Mouse (Mus musculus) adrenal gland, postnatal 10 days (tissue): ENCODE results near the gene Ebi3. TPM values are rescaled to one million over a fixed set of nuclear protein-coding genes. Genes with fewer than 3 reads are reported as not detected.

Experiments used
- DNase-seq: peaks from one replicate; pipeline ENCODE4 v3.0.0; 2021; ENCODE audit warnings: mixed read lengths
- total RNA-seq, 2 experiments: library from RNA; stranded (reverse); gene quantifications; 2 replicates each; pipeline ENCODE4 v1.2.3; 2021

Ebi3 gene
- total RNA-seq, 2 experiments from 2014 or later = 1.5 to 1.8 TPM

DNA sequence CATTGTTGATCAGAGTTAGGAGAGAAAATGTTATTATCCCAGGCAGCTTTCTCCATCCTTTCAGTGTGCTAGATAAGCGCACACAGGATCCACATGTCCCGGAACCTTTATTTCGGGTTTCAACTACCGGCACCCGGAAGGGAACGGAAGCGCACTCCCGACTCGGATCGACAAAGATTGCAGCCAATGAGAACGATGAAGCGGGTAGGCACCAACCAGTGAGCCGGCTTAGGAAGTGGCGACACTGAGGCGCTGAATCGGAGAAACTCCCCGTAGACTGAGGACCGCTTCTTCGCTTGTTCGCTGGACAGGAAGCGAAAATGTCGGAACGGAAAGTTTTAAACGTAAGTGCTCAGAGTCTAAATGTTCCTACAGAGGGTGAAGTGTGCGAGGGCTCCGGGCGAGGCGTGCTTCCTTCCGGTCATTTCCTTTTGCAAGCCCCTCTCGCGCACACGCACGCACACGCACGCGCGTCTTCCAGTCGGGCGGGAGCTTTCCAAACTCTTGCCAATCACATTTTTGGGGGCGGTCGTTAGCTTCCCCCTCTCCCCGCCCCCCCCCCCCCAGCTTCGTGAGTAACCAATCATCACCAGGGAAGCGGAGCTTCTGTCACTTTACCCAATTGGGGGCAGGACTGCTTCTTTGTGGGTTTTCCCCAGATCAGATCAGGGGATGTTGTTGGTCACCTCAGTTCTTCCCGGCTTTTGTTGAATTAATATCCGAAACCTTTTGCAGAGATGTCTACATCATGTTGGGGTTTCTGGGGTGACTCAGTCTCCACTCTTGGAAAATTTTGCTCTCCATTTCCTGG lies 6.7 kb downstream of the Ebi3 start, which contains the start of gene Yju2:
Yju2 (plus strand) TSS at position 182 of the 811 bp plus-strand sequence.
- DNase-seq = peak; percentile 94

DNA sequence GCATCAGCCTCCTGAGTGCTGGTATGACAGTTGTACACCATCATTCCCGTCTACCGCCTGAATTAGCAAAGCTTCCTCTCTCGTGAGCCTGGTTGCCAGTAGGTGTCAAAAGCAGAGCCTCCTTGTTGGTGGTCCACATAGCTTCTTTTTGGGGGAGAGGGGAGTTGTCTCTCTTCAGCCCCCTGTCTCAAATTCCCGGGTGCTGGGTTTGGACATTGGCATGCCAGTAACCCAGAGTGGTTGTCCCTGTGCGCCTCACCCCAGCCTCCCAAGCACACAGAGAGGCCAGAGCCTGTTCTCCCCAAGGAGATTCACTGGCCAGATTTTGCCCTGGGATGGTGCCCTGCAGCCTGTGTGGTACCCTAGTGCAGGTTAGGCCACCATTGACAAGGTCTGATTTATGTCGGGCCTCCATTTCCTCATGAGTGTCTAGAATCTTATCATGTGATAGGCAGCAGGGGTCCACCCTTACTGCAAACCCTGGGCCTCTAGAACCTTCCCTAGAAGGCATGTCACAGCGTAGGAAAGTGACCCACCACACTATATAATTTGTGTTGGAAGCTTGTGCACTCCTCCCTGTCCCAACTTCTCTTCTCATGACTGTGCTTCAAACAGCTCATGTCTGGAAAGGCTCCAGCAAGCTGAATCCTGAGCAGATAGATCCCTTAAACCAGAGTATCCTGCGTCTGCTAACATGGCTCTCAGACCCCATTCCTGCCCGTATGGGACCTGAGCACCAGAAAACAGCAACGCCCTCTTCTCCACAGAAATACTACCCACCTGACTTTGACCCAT lies 7.7 kb downstream of the Ebi3 start:
- DNase-seq = no peak

DNA sequence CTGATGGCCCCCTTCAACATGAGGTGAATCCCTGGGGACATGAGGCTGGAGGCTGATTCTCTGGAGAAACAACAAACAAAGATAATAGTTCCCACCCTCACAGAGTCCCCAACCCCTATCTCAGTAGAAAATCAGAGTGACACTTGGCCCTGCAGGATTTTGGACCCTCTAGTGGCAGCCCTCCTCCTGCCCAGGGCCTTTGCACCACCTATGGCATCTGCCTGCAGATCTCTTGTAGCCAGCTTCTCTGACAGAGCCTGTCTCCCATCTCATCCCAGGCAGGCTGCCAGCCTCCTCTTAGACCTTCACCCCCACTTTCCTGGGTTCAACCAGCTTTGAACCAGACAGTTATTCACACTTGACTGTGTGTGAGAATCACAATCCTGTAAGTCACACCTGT lies 8.4 kb downstream of the Ebi3 start:
- no peak for DNase-seq

DNA sequence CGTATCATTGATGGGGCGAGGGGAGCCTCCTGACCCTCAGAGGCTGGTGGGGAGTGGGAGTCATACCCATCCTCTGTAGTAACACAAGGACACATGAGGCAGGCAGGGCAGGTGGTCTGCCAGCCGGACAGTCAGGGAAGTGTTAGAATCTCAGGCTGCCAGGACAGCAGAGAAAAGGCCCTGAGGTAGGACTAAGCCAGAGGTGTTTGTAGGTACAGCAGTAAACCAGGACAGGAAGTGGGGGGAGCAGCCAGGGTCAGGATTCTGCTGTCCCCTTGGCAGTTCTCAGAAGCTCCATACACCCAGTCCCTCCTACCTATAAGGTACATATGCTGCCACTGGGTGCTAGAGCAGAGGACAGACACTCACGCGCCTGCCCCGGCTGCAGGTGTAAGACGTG lies 9.2 kb downstream of the Ebi3 start:
- DNase-seq = no peak

DNA sequence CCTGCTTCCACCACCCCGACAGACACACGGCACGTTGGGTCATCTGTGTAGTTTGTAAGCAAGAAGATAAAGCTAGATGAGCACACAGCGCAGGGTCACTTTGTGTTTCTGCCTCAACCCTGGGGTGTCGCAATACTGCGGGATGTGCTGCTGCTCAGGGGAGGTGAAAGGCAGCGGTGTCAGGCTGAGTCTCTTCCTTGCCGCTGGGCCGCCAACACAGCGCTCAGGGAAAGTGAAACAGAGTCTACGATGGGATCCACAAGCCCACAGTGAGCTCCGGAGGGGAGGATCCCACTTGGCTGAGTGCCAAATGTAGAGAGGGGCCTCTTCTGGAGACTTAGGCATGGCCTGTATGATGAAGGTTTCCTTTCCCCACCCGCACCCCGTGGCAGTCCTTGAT lies 10.7 kb downstream of the Ebi3 start:
- no peak for DNase-seq

DNA sequence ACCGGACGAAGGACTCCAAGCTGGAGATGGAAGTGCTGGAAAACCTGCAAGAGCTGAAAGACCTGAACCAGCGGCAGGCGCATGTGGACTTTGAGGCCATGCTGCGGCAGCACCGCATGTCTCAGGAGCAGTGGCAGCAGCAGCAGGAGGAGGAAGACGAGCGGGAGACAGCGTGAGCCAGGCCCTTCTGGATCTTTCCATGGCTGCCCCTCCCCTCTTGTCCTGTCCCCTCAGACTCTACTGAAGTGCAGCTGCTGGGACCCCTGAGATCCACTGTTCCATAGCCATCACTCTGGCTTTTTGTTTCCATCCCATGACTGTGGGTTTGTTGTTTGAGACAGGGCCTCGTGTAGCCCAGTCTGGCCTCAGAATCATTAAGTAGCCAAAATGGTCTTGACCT lies 12.1 kb downstream of the Ebi3 start:
- DNase-seq = no peak

DNA sequence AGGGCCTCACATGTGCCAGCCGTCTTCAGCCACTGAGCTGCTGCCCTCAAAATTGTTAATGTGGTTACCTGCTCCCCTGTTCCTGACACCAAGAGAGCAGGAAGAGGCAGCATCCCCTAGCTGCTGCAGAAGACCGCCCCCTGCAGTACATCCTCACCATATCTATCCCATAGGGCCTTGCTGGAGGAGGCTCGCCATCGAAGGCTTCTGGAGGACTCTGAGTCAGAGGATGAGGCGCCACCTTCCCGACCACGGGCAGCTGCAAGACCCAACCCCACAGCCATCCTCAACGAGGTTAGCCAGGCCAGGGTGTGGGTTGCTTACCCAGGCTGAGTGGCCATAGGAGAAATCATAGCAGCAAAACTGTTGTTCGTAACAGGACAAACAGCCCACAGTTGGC lies 12.6 kb downstream of the Ebi3 start:
- peak; percentile 2 for DNase-seq

DNA sequence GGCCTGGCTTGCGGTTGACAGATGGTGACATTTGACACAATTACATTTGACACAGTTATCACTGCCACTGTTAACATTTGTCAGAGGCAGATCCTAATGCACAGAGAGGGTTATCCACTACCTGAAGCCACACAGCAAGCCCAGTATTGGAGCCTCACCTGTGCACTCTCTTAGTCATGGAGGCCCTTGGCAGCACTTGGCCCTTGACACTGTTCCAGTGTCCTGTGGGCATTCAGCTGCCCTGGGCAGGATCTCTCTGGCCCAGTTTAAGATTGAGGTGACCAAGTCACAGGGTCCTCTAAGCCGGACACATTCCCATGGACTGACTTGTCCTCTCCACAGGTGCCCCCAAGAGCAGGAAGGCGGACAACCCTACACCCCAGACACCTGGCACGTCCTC lies 14.7 kb downstream of the Ebi3 start:
- no peak for DNase-seq

DNA sequence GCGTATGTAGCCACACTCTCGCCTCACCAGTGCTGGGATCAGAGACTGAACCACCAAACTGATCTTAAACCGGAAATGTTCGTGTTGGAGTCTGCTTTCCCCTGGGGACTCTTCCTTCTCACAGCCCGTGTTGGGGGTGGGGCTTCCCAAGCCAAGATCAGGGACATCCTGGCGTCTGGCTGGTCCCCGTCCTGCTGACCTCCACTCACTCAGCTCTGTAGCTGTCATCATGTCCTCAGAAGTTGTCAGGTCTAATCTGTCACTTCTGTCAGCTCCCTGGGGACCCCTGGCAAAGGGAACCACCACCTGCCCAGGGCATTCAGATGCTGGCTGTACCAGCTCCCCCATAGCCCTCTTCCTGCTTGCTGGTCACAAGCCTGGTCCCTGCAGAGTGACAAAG lies 15.8 kb downstream of the Ebi3 start:
- DNase-seq = no peak

DNA sequence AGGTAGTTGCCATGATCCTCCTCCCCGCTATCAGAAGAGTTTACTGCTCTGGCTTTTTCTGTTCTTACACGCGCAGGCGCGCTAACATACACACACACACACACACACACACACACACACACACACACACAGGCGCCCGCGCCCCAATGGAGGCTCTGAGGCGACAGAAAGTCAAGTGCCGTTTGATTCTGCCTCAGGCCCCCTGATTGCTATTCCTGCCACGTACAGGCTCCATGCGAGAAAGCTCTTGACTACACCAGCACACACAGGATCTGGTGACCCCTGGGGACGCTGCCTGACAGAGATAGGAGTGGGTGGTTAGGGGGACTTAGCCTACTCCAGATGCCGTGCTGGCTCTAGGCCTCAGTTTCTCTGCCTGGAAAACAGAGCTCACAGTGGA lies 17.1 kb downstream of the Ebi3 start:
- no peak for DNase-seq

DNA sequence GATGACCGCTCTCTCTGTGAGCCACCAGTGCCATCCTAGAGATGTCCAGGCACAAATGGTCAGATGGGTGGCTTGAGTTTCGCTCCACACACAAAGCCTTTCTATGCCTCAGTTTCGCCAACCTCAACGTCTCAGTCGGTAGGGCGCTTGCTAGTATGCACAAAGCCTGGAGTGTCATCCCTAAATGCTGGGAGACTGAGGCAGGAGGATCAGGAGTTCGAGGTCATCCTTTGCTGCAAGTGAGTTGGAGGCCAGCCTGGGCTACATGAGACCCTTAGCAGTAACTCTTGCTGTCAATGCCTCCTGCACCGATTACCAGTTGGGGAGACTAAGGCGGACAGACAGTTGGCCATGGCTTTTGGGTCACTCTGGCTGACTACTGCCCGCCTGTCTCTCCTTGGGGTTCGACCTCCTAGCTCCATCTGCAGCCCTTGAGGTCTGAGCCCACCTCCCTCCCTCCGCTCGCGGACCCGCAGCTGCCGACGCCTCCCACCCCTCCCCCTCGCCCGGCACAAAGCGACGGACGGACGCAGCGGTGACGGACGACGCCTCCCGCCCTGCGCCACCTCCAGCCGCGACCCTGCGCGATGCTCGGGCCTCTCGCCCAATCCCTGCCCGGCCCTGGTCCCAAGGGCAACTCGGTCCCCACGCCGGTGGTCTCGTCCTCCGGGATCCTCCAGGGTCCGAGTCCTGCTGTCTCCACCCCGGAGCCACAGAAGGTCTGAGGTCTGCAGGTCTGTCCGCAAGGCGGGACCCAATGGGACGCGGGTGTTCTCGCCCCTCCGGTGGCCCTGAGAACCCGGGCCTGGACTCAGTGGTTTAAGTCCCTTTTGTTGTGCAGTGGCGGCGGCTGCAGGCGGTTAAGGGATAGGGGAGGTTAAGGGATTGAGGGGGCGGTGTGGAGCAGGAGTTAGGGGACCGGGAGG lies 17.8 kb downstream of the Ebi3 start, which contains the start of gene Shd:
Shd (plus strand) TSS at position 502 of the 926 bp plus-strand sequence.
- peak; percentile 62 for DNase-seq

DNA sequence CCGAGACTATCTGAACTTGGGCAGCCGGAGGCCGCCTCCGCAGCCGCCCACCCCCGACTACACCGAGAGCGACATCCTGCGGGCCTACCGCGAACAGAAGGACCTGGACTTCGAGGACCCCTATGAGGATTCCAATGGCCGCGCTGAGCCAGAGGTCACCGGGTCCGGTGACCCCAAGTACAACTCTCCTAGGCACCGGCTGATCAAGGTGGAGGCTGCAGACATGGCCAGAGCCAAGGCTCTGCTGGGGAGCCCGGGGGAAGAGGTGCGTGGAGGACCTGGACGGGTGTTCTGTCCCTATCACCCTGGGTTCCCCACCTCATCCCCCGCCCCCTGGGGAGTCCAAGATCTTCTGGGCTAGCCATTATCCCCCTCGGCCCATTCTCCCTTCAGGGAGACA lies 19.0 kb downstream of the Ebi3 start:
- no peak for DNase-seq

DNA sequence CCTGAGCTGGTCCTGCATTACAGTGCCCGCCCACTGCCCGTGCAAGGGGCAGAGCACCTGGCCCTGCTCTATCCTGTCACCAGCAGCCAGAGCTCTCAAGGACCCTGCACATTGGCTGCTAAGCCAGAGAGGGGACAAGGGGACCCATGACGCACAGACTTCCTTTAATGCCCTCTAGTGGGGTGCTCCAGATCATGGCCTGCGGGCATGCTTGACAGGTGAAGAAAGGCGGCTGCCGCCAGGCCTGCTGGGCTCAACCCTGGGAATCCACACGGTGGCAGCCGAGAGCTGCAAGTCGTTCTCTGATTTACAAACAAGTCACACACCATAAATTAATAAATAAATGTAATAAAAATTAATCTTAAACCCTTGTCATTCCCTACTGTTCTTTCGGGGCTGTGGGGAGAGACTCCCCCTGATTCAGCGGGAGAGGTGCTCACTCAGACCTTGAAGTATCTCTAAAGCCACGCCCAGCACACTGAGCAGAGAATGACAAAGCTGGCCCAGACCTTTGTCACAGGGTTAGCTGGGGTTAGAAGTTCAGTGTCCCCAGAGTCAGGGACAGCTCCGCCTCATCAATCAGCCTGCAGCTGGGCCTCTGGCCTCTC lies 23.9 kb downstream of the Ebi3 start:
- DNase-seq = peak; percentile 89

DNA sequence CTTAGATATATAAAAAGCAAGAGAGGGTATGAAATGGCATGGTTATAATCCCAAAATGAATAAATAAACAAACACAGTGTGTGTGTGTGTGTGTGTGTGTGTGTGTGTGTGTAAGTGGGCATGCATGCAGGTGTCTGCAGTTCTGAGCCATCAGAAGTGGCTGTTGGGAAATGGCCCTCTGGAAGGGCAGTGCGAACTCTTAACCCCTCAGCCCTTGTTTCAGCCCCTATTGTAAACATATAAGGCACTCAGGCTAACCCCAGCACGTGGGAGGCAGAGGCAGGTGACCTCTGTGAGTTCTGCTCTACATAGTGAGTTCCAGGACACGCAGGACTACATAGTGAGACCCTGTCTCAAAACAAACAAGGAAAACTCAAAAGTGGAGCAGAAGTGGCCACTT lies 24.9 kb downstream of the Ebi3 start:
- no peak for DNase-seq

DNA sequence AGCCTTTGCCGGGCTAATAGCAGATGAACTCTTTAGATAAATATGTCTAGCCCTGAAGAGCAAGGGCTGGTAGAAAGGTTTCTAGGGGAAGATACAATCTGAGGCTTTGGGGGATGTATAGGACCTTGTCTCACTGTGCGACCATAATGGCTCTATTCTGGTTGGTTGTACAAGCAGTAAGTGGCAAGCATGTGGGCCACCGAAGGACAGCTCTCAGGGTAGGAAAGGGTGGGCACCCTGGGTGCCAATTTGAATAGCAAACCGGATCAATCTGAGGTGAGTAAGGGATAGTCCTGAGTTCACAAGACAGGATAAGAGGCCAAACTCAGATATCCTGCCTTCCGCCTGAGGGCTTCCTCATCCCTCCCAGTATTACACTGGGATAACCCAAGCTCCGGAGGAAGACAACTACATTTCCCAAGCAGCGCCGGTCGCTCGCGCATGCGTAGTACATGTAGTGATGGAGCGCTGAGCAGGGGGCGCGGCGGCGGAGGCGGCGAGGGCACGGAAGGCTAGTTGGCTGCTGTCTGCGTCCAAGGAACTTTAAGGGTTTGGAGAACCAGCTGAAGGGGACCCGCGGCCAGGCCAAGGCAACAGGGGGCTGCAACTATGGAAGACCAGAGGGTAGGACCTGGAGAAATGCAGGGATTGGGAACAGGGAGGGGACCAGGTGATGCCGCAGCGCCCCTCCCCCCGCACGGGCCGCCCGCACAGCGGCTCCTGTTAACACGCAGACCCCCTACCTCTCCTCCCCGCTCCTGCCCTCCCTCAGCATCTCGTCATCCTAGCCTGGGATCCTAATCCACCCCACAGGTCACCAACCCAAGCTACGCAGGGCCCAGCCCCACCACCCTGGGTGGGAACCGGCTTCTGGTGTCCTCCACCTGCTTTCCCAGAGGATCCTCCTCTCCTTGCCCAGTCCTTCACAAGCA lies 33.9 kb downstream of the Ebi3 start, which contains the start of gene Fsd1:
Fsd1 (plus strand) TSS at position 480 of the 932 bp plus-strand sequence.
- DNase-seq = peak; percentile 49

DNA sequence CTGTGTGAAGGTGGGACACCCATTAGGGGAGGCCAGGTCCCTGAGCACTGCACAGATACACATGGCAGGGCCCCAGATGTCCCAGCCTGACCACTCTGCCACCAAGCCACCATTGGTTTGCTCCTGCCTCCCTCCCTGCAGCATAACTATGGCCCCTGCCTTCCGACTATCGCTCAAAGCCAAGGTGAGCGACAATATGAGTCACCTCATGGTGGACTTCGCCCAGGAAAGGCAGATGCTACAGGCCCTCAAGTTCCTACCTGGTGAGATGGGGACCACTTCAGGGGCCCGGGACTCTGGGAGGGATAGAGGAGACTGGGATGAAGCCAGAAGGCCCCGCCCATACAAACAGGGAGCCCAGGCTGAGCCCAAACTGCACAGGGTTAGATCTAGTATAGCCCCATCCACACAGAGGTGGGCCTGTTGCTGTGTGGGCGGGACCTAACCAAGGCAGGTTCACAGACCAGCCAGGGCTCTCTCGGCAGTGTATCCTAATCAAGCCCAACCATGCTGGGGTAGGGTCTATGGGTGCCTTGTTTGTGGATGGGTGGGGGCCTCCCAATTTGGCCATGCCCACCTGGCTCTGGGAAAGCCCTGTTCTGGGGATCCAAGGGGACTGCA lies 37.9 kb downstream of the Ebi3 start:
- DNase-seq = no peak

DNA sequence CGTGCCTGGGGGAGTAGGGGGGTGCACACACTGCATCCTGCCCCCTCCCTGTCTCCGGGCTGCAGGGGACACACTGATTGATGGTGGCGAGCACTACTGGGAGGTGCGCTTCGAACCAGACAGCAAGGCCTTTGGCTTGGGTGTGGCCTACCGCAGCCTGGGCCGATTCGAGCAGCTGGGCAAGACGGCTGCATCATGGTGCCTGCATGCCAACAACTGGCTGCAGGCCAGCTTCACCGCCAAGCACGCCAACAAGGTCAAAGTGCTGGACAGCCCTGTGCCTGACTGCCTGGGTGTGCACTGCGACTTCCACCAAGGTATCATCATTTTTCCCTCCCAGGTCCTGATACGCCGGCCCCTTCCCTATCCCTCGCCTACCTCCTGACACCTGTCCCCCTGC lies 43.6 kb downstream of the Ebi3 start:
- peak; percentile 88 for DNase-seq

DNA sequence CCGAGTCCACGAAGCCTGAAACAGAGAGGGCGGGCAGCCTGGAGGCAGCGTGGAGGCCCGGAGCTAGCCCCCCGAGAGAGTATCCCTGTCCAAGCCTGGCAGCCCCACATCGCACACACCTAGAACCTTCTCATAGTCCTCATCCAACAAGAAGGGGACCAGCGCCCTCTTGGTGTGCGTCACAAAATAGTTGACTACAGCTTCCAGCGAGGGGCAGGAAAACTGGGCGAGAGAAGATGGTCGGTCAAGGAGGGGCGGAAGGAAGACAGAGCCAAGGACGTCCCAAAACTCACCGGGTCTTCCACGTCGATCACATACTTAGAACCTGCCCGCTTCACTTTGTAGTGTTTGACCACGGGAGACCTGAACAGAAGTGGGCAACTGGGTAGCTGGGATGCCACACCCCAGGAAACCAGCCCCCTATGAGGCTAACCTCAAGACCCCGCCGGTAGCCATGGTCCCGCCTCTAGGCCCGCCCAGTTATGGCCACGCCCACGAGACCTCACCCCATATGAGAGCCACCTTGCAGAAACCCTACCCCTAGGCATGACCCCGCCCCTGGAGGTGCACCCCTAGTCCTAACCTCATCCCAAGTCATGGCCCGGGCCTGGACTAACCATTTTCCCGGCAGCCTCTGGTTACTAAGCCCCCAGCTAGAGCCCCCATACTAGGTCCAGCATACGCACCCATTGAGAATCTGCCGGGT lies 47.5 kb downstream of the Ebi3 start:
- no peak for DNase-seq

DNA sequence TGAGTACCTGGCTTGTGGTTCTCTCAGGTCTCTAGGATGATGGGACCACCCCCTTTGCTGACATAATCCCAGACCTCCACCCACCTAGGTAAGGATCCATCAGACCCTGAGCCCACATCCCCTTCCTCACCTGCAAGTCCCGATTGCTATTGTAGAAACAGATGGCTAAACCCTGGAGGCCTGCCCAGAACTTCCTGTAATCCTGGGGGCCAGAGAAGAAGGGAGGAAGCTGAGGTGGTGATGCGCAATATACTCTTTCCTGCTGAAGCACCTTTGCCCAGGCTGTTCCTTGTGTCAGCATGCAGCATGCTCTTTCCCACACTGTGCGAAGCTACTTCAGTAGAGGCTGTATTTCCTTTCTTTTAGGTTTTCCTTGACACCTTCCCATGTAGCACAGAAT lies 50.6 kb downstream of the Ebi3 start:
- DNase-seq = no peak
